Mouse (Mus musculus) G1E-ER4 (cell line): ENCODE results near the gene Tet3. TPM values are rescaled to one million over a fixed set of nuclear protein-coding genes. Genes with fewer than 3 reads are reported as not detected.

ENCODE experiments used
- GATA1 ChIP-seq: IDR thresholded peaks from one replicate; pipeline ENCODE4 v1.8.0; 2012; ENCODE audit warnings: low read length, inconsistent platforms
- polyA plus RNA-seq: library from polyadenylated mRNA; stranded (reverse); fragments of >175 nt; gene quantifications from 2 replicates; pipeline ENCODE4 v1.2.3, GENCODE M21; 2012

Gene Tet3
- polyA plus RNA-seq, 1 experiment = 36.2 TPM

GRCm38 (mm10) chr6:83435174-83435573 is 23.7 kb downstream of the Tet3 start:
- no peak for TF ChIP-seq GATA1

- TF ChIP-seq GATA1 = no peak
Measured at GRCm38 (mm10) chr6:83433546-83433945, 25.3 kb downstream of the Tet3 start.

GRCm38 (mm10) chr6:83432966-83433365 is 25.9 kb downstream of the Tet3 start:
- no peak for TF ChIP-seq GATA1

GRCm38 (mm10) chr6:83427968-83428731 is 30.7 kb downstream of the Tet3 start:
- no peak for TF ChIP-seq GATA1

- no peak for TF ChIP-seq GATA1
Measured at GRCm38 (mm10) chr6:83427512-83427911, 31.4 kb downstream of the Tet3 start.

GRCm38 (mm10) chr6:83426576-83426975 is 32.3 kb downstream of the Tet3 start:
- TF ChIP-seq GATA1 = no peak

- no peak for TF ChIP-seq GATA1
Measured at GRCm38 (mm10) chr6:83424053-83424404, 34.9 kb downstream of the Tet3 start.

- TF ChIP-seq GATA1 = no peak
Measured at GRCm38 (mm10) chr6:83423400-83424052, 35.4 kb downstream of the Tet3 start.

GRCm38 (mm10) chr6:83421866-83422649 is 36.8 kb downstream of the Tet3 start:
- no peak for TF ChIP-seq GATA1

- TF ChIP-seq GATA1 = no peak
Measured at GRCm38 (mm10) chr6:83419516-83419915, 39.4 kb downstream of the Tet3 start.

- TF ChIP-seq GATA1 = no peak
Measured at GRCm38 (mm10) chr6:83417531-83417930, 41.4 kb downstream of the Tet3 start.

GRCm38 (mm10) chr6:83417104-83417502 is 41.8 kb downstream of the Tet3 start:
- no peak for TF ChIP-seq GATA1

GRCm38 (mm10) chr6:83416261-83417103 is 42.4 kb downstream of the Tet3 start:
- TF ChIP-seq GATA1 = no peak

GRCm38 (mm10) chr6:83415356-83415940 is 43.4 kb downstream of the Tet3 start:
- no peak for TF ChIP-seq GATA1
